Mouse (Mus musculus) bone marrow, adult 2 months (tissue): ENCODE measurements around the gene Pcnx4. TPM values are rescaled to one million over a fixed set of nuclear protein-coding genes. Genes with fewer than 3 reads are reported as not detected.
"Not testable (repeated sequence)": the region's sequence is repeated elsewhere in the genome, so short reads cannot be mapped to it uniquely, and the experiment has no call there.

Experiments used
- H3K27ac ChIP-seq: fragments of 200-500 bp; 2 replicates; pipeline ENCODE4 v1.5.1; 2012; ENCODE audit warnings: low read depth, mild to moderate bottlenecking, control low read depth, inconsistent platforms, low read length; ENCODE audit not compliant: control insufficient read depth, poor library complexity, insufficient read depth
- H3K4me1 ChIP-seq: fragments of 200-500 bp; 2 replicates; pipeline ENCODE4 v1.6.1; 2011; ENCODE audit warnings: low read length; ENCODE audit not compliant: control insufficient read depth, insufficient read depth
- H3K4me3 ChIP-seq: fragments of 200-500 bp; replicated peaks from 2 replicates; pipeline ENCODE3; 2011; ENCODE audit warnings: mild to moderate bottlenecking, low read depth, low read length, control low read depth; ENCODE audit not compliant: control insufficient read depth
- CTCF ChIP-seq: fragments of 200-500 bp; IDR thresholded peaks from 2 replicates; pipeline ENCODE4 v1.5.1; 2011; ENCODE audit warnings: low read length, control low read depth; ENCODE audit not compliant: control insufficient read depth, insufficient read depth
- POLR2A ChIP-seq: fragments of 200-500 bp; IDR thresholded peaks from 2 replicates; pipeline ENCODE4 v1.6.1; 2011; ENCODE audit warnings: low read depth, mild to moderate bottlenecking, control low read depth, low read length, borderline replicate concordance; ENCODE audit not compliant: control insufficient read depth
- whole genome bisulfite sequencing: fragments of 180-500 bp; shearing (Covaris S2); methylation state at CpG from one replicate; pipeline ENCODE4 v1.1.7; 2018; 5-methylcytosine and 5-hydroxymethylcytosine counted together
- polyA plus RNA-seq: library from polyadenylated mRNA; stranded (reverse); fragments of >200 nt; gene quantifications from 2 replicates; pipeline ENCODE4 v1.2.4, GENCODE M21; 2011; ENCODE audit warnings: low replicate concordance; ENCODE audit not compliant: missing spikeins, insufficient read depth, insufficient read length

Pcnx4 gene
- polyA plus RNA-seq, 1 experiment = 1.0 TPM

DNA sequence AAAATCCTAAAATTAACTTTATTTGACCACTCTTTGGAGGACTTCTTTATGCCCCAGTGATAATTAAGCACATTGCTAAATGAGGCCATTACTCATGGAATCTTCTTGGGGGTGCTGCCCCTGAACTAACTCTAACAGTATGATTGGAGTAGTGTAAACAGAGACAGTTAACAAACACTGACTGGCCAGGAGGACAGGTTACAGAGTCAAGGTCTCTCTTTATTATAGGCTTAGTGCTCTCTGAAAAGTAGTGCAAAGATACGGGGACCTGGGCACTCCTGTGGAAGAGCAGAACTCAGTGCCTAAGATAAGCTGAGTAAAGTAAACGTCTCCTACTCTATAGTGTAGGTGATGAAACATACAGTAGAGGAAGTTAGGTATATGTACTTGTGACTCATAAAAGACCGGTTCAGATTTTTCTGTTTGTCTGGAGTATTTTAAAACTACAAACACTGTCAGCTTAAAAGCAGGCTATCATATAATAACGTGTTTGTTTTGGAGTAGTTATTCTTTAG, 28.2 kb downstream of the Pcnx4 start:
- no peak overlapping the region for H3K4me3 ChIP-seq
- TF ChIP-seq POLR2A (no peak), CTCF (no peak)
- H3K27ac ChIP-seq = no peak overlapping the region
- WGBS = 83% methylated on average over 4 of the region's 4 CpGs
- H3K4me1 ChIP-seq = no peaks in the 10 kb centered on the region; the same call in 1 of the 2 replicates

DNA sequence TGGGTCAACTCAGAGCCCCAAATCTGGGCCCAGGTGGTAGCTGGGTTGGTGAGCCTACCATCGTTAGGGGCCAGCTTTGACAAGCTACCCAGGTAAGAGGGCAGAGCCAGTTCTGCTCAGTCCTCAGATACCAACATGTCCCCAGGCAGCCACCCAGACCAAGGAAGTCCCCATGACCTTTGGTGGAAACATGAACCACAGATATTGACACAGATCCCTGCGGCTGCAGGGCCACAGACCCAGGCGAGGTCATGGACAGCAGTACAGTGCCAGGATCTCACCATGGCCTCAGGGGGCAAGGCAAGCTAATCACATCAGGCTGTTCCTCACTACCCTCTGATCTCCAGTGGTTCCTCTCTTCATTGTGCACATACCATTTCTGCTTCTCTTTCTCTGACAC, 45.8 kb downstream of the Pcnx4 start:
- TF ChIP-seq POLR2A = no peak
- no peak for TF ChIP-seq CTCF
- WGBS = 76% methylated on average over 3 of the region's 3 CpGs
- Histone ChIP-seq H3K4me1 (no peaks in the 10 kb centered on the region), H3K4me3 (no peak overlapping the region), H3K27ac (no peak overlapping the region)

DNA sequence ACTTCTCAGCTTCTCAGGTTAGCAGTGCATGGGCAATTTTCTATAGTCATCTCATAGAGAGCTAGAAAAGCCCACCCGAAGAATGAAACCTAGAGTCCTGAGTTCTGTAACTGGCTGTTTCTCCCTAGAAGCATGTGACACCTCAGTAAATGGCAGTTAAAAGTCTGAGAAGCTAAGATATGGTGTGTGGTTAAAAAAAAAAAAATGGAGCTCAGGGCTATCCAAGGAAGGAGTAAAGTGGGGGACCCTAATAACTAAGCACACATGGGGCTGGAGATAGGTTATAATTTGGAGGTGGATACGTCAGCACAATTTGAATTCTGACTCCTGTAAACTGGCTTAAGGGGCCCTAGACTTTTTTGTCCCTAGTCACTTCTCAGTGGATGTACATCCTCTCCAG, 46.9 kb downstream of the Pcnx4 start:
- WGBS = 68% methylated on average over 2 of the region's 2 CpGs
- H3K4me3 ChIP-seq = no peak overlapping the region
- TF ChIP-seq CTCF (no peak), POLR2A (no peak)
- no peaks in the 10 kb centered on the region for H3K4me1 ChIP-seq
- no peak overlapping the region for H3K27ac ChIP-seq

DNA sequence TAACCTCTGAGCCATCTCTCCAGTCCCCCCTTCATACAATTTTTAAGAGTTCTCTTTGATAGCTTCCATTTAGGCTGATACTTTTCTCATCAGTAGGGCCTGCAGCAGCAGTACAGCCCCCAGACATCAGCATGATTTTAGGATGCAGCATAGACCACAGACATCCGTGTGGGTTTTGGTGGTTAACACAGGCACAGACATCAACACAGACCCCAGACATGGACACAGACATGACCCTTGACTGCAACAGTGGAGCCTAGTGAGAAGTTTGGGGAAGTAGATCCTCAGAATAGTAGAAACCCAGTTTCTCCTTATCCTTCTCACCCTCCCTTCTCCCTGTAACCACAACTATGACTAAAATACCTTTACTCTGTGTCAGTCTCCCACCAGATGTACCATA, 49.2 kb downstream of the Pcnx4 start:
- 63% methylated on average over 1 of the region's 1 CpGs for WGBS
- Histone ChIP-seq H3K27ac (no peak overlapping the region), H3K4me1 (no peaks in the 10 kb centered on the region), H3K4me3 (no peak overlapping the region)
- TF ChIP-seq POLR2A (no peak), CTCF (no peak)

DNA sequence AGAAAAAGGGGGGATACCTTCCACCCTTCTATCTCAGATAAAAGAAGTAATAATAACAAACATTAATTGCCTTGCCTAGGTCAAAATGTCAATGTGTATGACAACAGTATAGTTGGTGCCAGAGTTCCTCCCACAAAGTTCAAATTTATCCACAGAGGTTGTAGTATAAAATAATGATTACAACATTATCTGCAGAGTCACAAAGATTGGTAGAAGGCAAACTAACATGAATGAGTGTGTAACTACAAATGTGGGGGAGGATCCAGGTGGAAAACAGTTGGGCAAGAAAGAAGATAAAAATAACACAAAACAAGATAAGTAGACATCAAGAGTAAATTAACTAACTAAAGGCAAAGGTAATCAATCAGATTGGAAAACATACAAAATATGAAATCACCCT, 56.8 kb downstream of the Pcnx4 start:
- Histone ChIP-seq H3K27ac (no peak overlapping the region), H3K4me3 (no peak overlapping the region), H3K4me1 (no peaks in the 10 kb centered on the region)
- TF ChIP-seq CTCF = no peak
- no peak for TF ChIP-seq POLR2A

DNA sequence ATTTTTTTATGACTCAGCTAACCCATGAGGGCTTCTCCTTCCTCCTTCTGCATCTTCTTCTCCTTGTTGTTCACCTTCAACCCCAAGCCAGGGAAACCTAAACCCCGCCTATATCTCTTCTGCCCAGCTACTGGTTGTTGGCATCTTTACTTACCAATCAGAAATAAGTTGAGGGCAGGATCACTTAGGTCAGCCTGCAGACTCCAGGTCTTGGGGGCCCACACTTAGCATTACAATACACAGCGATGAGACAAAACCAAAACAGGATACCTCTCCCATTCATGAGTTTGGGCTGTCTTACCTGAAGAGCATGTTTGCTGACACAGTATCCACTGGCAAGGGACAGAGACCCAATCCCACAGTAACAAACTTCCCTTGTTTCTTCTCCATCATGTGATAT, 57.8 kb downstream of the Pcnx4 start:
- H3K4me1 ChIP-seq = no peaks in the 10 kb centered on the region
- H3K27ac ChIP-seq = no peak overlapping the region
- no peak for TF ChIP-seq POLR2A
- no peak for TF ChIP-seq CTCF
- no peak overlapping the region for H3K4me3 ChIP-seq
- 64% methylated on average over 2 of the region's 2 CpGs for WGBS

DNA sequence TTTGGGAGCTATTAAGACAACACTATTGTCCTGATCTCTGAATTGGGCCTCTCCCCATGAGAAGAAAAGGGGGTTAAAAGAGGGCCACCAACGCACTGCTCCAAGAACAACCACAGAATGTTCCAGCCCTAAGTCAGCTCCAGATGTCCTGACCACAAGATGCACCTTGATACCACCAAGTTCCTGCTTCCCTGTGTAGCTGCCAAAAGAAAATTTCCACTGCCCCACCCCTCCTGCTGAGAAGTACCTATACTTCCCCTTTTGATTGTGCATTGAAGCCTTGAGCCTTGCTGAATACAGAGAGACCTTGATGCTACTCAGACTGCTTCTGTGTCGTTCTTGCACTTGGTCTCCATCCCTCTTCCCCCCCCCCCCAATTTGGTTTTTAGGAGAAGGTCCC, 62.5 kb downstream of the Pcnx4 start:
- not testable (repeated sequence) for H3K27ac ChIP-seq, H3K4me3 ChIP-seq, H3K4me1 ChIP-seq
- 65% methylated on average over 2 of the region's 2 CpGs for WGBS

DNA sequence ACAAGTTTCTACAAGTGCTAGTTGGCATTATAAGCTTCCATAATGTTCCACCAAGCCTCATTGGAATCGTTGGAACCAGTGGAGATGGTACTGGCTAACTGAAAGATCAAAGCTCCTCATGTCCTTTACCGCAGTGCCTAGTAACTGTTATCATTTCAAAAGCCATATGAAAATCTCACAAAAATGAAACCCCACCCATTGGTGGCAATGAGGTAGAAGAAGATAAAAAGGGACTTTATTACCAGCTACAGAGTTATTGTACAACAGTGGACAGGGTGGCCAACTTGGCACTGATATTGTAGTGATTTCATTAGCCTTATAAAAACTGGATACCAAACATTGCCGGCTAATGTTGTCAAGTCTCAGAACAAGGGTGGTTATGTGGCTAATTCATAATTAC, 75.9 kb downstream of the Pcnx4 start:
- WGBS = 68% methylated on average over 3 of the region's 3 CpGs
- H3K4me3 ChIP-seq = no peak overlapping the region
- H3K4me1 ChIP-seq = no peaks in the 10 kb centered on the region
- no peak overlapping the region for H3K27ac ChIP-seq
- TF ChIP-seq CTCF = no peak
- no peak for TF ChIP-seq POLR2A

DNA sequence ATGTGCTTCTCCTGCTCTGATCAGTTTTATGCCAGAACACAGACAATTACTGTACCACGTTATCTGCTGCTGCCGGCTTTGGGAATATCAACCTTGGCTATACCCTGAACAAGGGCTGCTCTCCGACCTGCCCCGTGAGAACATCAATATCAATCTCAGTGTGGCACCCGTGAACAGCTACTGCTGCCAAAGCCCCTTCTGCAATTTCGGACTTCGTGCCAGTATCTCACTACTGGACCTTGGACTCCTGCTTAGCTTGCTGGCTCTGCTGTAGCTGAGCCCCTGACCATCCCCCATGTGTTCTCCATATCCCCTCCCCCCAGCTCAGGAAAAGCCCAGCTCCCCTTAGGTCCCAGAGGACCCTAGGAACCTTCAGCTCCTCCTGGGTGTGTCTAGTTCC, 84.7 kb downstream of the Pcnx4 start:
- H3K27ac ChIP-seq = no peak overlapping the region
- WGBS = 78% methylated on average over 7 of the region's 7 CpGs
- no peak for TF ChIP-seq CTCF
- no peak overlapping the region for H3K4me3 ChIP-seq
- no peaks in the 10 kb centered on the region for H3K4me1 ChIP-seq

DNA sequence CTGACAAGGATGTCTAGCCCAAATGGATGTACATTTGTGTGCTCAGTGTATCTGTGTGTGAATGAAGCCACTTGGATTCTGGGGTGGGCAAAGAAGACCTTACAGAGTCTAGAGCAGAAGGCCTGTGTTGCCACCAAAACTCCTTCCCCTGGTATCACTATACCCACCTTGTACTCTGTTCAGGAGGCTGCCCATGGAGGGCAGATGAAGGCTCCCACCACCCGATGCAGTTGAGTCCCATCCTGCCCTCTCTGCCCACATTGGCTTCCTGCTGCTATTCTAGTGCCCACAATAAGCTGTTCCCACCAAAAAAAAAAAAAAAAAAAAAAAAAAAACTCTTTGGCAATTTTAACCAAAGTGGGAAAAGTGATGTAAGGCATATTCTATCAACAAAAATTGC, 85.3 kb downstream of the Pcnx4 start:
- WGBS = 12% methylated on average over 1 of the region's 1 CpGs
- no peak overlapping the region for H3K27ac ChIP-seq
- H3K4me1 ChIP-seq = no peaks in the 10 kb centered on the region
- H3K4me3 ChIP-seq = no peak overlapping the region
- TF ChIP-seq CTCF (no peak), POLR2A (no peak)
